Mouse (Mus musculus) kidney, embryonic 16.5 days (tissue): ENCODE data around the gene Npr1. TPM values are rescaled to one million over a fixed set of nuclear protein-coding genes. Genes with fewer than 3 reads are reported as not detected.

ENCODE experiments used
- ATAC-seq: fragments of 200-750 bp; cut with Nextera tagmentation; 2 replicates; pipeline ENCODE4 v1.8.0; 2017; ENCODE audit warnings: moderate TSS enrichment; ENCODE audit not compliant: low FRiP score, low TSS enrichment
- H3K27ac ChIP-seq: fragments of 300-500 bp; sonication (generic); 2 replicates; pipeline ENCODE4 v1.5.1; 2014; ENCODE audit warnings: low read length
- H3K27me3 ChIP-seq: fragments of 300-500 bp; sonication (generic); 2 replicates; pipeline ENCODE4 v1.6.1; 2014; ENCODE audit warnings: low read length, control low read depth, mixed read lengths; ENCODE audit not compliant: insufficient read depth
- H3K36me3 ChIP-seq: fragments of 300-500 bp; sonication (generic); 2 replicates; pipeline ENCODE4 v1.6.1; 2014; ENCODE audit warnings: low read length, control low read depth, mixed read lengths; ENCODE audit not compliant: insufficient read depth
- H3K4me1 ChIP-seq: fragments of 300-500 bp; sonication (generic); 2 replicates; pipeline ENCODE4 v1.6.1; 2014; ENCODE audit warnings: low read length, control low read depth, mixed read lengths; ENCODE audit not compliant: insufficient read depth
- H3K4me2 ChIP-seq: fragments of 300-500 bp; sonication (generic); replicated peaks from 2 replicates; pipeline ENCODE4 v1.6.1; 2014; ENCODE audit warnings: low read depth, low read length
- H3K4me3 ChIP-seq: fragments of 300-500 bp; sonication (generic); 2 replicates; pipeline ENCODE4 v1.5.1; 2014; ENCODE audit warnings: mild to moderate bottlenecking, low read length
- H3K9ac ChIP-seq: fragments of 300-500 bp; sonication (generic); replicated peaks from 2 replicates; pipeline ENCODE4 v1.6.1; 2014; ENCODE audit warnings: low read length
- H3K9me3 ChIP-seq: fragments of 300-500 bp; sonication (generic); 2 replicates; pipeline ENCODE4 v1.6.1; 2016; ENCODE audit warnings: low read length, control low read depth
- whole genome bisulfite sequencing: fragments of 180-500 bp; shearing (Covaris S2); extraction: QIAGEN DNeasy Blood & Tissue Kit; methylation state at CpG from one replicate; pipeline ENCODE4 v1.1.7; 2014; 5-methylcytosine and 5-hydroxymethylcytosine counted together
- polyA plus RNA-seq: library from polyadenylated mRNA; unstranded; fragments of >200 nt; fragmentation: Nextera tagmentation; extraction: Ambion mirVana; gene quantifications from 2 replicates; pipeline ENCODE4 v1.2.1, GENCODE M21; 2015

Npr1 gene
- polyA plus RNA-seq, 1 experiment from 2014 or later = 20.0 TPM

GRCm38 (mm10) chr3:90429576-90429975 lies 36.1 kb downstream of the Npr1 start:
- 84% methylated on average over 3 of the region's 3 CpGs for WGBS
- Histone ChIP-seq H3K9ac (no peak overlapping the region), H3K4me1 (peaks cover 45% of the 10 kb centered on the region), H3K4me3 (no peak overlapping the region), H3K4me2 (no peak overlapping the region), H3K9me3 (no peaks in the 10 kb centered on the region), H3K36me3 (no peaks in the 10 kb centered on the region), H3K27me3 (no peaks in the 10 kb centered on the region), H3K27ac (no peak overlapping the region)
- no peak for ATAC-seq

GRCm38 (mm10) chr3:90428186-90428585 lies 37.5 kb downstream of the Npr1 start:
- Histone ChIP-seq H3K4me1 (peaks cover 41% of the 10 kb centered on the region), H3K9me3 (no peaks in the 10 kb centered on the region), H3K27me3 (no peaks in the 10 kb centered on the region), H3K36me3 (peaks cover 5% of the 10 kb centered on the region), H3K4me3 (no peak overlapping the region), H3K4me2 (no peak overlapping the region), H3K9ac (no peak overlapping the region), H3K27ac (peak overlapping the region; percentile 61)
- 74% methylated on average over 6 of the region's 6 CpGs for WGBS
- no peak for ATAC-seq

DNA sequence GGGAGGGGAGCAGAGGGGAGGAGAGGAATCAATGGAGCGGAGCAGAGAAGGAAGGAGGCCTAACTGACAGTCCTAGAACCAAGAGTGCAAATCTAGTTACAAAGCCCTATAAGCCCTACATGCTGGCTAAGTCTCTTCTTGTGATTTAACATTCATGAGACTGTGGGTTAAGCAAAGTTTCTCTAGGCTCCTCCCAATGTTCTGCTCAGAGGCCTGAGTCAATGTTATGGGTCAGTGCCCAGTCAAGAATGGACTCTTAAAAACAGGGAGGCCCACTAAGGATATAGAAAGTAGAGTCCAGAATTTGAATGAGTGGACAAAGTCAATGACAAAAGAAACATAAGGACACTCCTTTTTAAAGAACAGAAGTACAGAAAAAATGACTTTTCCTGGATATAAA lies 38.1 kb downstream of the Npr1 start:
- Histone ChIP-seq H3K27me3 (no peaks in the 10 kb centered on the region), H3K4me1 (peaks cover 41% of the 10 kb centered on the region), H3K9ac (no peak overlapping the region), H3K4me2 (no peak overlapping the region), H3K4me3 (no peak overlapping the region), H3K36me3 (peaks cover 10% of the 10 kb centered on the region), H3K27ac (peak overlapping the region; percentile 61), H3K9me3 (no peaks in the 10 kb centered on the region)
- peak; percentile 70; the same call in 1 of the 2 replicates for ATAC-seq
- 91% methylated on average over 1 of the region's 1 CpGs for WGBS

DNA sequence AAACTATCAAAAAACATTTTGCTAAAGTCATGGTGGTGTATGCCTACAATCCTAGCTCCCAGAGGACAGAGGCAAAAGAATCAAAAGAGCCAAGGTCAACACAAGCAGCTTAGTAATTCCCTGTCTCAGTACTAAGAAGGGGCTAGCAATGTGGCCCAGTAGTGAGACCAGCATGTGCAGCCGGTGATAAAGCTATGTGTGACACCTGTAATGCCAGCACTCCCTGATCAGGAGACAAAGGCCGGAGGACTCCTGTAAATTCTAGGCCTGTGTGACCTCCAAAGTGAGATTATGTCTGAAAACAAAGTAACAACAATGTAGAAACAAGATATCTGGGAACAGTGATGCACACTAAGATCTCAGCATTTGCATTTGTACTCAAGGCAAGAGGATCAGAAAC lies 40.2 kb downstream of the Npr1 start:
- Histone ChIP-seq H3K4me3 (no peak overlapping the region), H3K27ac (no peak overlapping the region), H3K36me3 (peaks cover 21% of the 10 kb centered on the region), H3K9me3 (no peaks in the 10 kb centered on the region), H3K4me2 (no peak overlapping the region), H3K9ac (no peak overlapping the region), H3K4me1 (peaks cover 22% of the 10 kb centered on the region), H3K27me3 (no peaks in the 10 kb centered on the region)
- ATAC-seq = no peak
- 88% methylated on average over 2 of the region's 2 CpGs for WGBS

GRCm38 (mm10) chr3:90423549-90423948 lies 42.1 kb downstream of the Npr1 start:
- Histone ChIP-seq H3K9me3 (no peaks in the 10 kb centered on the region), H3K36me3 (peaks cover 30% of the 10 kb centered on the region), H3K4me1 (peaks cover 10% of the 10 kb centered on the region; the same call in 1 of the 2 replicates), H3K27me3 (no peaks in the 10 kb centered on the region), H3K4me3 (no peak overlapping the region), H3K9ac (no peak overlapping the region), H3K4me2 (no peak overlapping the region), H3K27ac (no peak overlapping the region)
- ATAC-seq = no peak

- WGBS = 92% methylated on average over 6 of the region's 6 CpGs
- Histone ChIP-seq H3K27ac (no peak overlapping the region), H3K27me3 (no peaks in the 10 kb centered on the region), H3K9me3 (no peaks in the 10 kb centered on the region), H3K4me3 (no peak overlapping the region), H3K36me3 (peaks cover 41% of the 10 kb centered on the region), H3K4me1 (no peaks in the 10 kb centered on the region), H3K4me2 (no peak overlapping the region), H3K9ac (no peak overlapping the region)
- no peak for ATAC-seq
Observed at GRCm38 (mm10) chr3:90420696-90421095, 45.0 kb downstream of the Npr1 start.

- no peaks in the 10 kb centered on the region for H3K27me3 ChIP-seq
- no peak overlapping the region for H3K4me3 ChIP-seq
- no peak overlapping the region for H3K27ac ChIP-seq
- 53% methylated on average over 3 of the region's 3 CpGs for WGBS
- H3K4me1 ChIP-seq = no peaks in the 10 kb centered on the region
- peaks cover 43% of the 10 kb centered on the region for H3K36me3 ChIP-seq
- H3K9me3 ChIP-seq = no peaks in the 10 kb centered on the region
- no peak overlapping the region for H3K9ac ChIP-seq
- no peak overlapping the region for H3K4me2 ChIP-seq
- peak; percentile 35; the same call in 1 of the 2 replicates for ATAC-seq
Observed at GRCm38 (mm10) chr3:90413011-90413396, 52.7 kb downstream of the Npr1 start.

DNA sequence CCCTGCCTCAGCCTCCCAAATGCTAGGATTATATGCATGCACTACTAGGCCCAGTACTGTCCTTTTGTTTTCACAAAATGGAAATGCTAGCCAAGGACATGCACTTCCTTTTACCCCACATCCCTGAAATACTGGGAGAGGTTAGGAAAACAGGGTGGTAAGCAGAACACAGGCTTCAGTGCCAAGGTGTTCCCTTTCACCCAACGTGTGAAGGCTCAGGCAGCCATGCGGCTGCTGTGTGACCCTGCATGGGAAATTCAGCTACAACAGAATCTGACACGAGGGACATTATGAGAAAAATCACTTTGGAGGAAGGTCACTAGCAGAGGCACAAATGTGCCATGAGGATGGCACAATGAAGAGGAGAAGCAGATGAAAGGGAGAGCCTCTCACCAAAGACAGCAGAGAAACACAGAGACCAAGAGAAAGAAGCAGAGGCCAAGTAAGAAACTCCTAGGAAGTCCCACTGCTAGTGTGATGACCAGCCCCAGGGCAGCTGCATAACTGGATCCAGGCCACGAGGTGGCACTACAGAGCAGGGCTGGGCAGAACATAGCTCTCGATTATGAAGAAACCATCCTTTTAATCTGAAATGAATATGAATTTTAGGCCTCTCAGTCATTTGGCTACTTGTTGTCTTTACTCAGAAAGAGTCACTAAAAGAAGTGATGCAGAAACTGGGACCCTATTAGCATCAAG lies 53.2 kb downstream of the Npr1 start:
- Histone ChIP-seq H3K4me2 (no peak overlapping the region), H3K36me3 (peaks cover 44% of the 10 kb centered on the region)
- ATAC-seq = peak; percentile 80; the same call in 1 of the 2 replicates

DNA sequence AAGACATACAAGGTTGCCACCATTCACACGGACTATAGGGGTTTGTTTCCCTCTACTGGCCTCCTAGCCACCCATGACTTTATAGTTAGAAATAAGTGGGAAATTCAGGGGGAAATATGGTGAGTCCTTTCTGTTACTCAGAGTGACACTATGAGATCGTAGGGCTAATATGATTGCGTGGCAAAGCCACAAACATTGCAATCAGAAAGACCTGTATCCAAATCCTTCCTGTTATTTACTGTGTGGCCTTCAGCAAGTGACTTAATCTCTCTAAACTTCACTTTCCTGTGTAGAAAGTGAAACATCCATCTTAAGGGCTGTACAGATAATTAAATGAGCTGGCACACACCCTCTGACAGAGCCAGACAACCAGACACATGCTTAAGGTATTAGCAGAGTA lies 56.9 kb downstream of the Npr1 start:
- H3K9ac ChIP-seq = no peak overlapping the region
- H3K4me3 ChIP-seq = no peak overlapping the region
- ATAC-seq = no peak
- H3K9me3 ChIP-seq = no peaks in the 10 kb centered on the region
- H3K27me3 ChIP-seq = no peaks in the 10 kb centered on the region
- H3K4me1 ChIP-seq = no peaks in the 10 kb centered on the region
- 90% methylated on average over 3 of the region's 3 CpGs for WGBS
- no peak overlapping the region for H3K27ac ChIP-seq
- no peak overlapping the region for H3K4me2 ChIP-seq
- peaks cover 52% of the 10 kb centered on the region for H3K36me3 ChIP-seq

More for the DNA sequence above, 53.2 kb downstream of the Npr1 start:
- H3K9ac ChIP-seq = no peak overlapping the region
- H3K27me3 ChIP-seq = no peaks in the 10 kb centered on the region
- H3K4me3 ChIP-seq = no peak overlapping the region
- 46% methylated on average over 5 of the region's 5 CpGs for WGBS
- H3K27ac ChIP-seq = no peak overlapping the region
- no peaks in the 10 kb centered on the region for H3K9me3 ChIP-seq
- no peaks in the 10 kb centered on the region for H3K4me1 ChIP-seq

DNA sequence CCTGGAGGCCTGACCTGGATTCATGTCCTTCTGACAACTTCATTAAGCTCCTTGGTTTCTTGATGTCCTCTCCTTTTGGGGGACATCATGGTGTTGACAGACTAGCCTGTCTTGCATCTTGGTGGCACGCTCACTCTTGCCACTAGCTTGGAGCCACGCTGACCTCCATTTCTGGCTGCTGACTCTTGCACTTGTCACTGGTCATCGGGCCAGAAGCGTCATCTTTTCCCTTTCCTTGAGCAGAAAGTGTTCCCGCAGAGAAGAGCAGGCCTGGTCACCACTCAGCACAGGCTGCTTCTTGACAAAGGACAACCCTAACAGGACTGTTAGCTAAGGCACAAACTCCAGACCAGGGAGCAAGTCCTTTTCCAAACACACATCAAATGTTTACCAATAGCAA lies 59.3 kb downstream of the Npr1 start:
- Histone ChIP-seq H3K4me3 (no peak overlapping the region), H3K9ac (no peak overlapping the region), H3K4me2 (no peak overlapping the region), H3K27ac (no peak overlapping the region), H3K4me1 (no peaks in the 10 kb centered on the region), H3K9me3 (no peaks in the 10 kb centered on the region), H3K27me3 (no peaks in the 10 kb centered on the region), H3K36me3 (peaks cover 72% of the 10 kb centered on the region)
- 94% methylated on average over 5 of the region's 5 CpGs for WGBS
- no peak for ATAC-seq
